Mouse (Mus musculus): Measurements from ENCODE around the gene Rgs3. TPM values are rescaled to one million over a fixed set of nuclear protein-coding genes. Genes with fewer than 3 reads are reported as not detected.

Gene Rgs3
- polyA plus RNA-seq, 1 experiment from 2014 or later: 38.2 TPM

DNA sequence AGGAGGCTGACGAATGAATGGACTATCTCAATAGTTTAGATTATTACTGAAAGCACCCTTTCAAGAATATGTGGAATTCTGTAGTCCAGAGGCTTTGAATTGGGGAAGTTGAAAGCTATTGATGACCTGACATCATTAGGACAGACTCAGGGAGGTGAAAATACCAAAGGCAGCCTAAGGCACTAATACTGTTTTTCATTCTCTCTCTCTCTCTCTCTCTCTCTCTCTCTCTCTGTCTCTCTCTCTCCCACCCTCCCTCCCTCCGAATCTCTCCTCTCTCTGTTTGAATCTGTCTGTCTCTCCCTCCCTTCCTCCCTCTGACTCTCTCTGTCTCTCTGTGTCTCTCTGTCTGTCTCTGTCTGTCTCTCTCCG, 2.0 kb downstream of the Rgs3 start:
- no peaks in the 10 kb centered on the region for H3K27me3 ChIP-seq (ENCODE audit: control insufficient read depth, insufficient read depth, low read length)
- no peak for ATAC-seq (ENCODE audit: insufficient number of reproducible peaks, insufficient read depth, low FRiP score, low read depth)
- H3K4me1 ChIP-seq (ENCODE audit: control insufficient read depth, insufficient read depth, low read length): peaks cover 2% of the 10 kb centered on the region; the same call in 1 of the 2 replicates
- no peaks in the 10 kb centered on the region for H3K36me3 ChIP-seq (ENCODE audit: control insufficient read depth, insufficient read depth, low read length)
- H3K9me3 ChIP-seq (ENCODE audit: control insufficient read depth, low read depth, low read length): no peaks in the 10 kb centered on the region
- H3K9ac ChIP-seq (replicated peaks; ENCODE audit: low read depth, low read length): no peak overlapping the region
- no peak overlapping the region for H3K4me3 ChIP-seq (ENCODE audit: low read depth, low read length)
- H3K4me2 ChIP-seq (replicated peaks; ENCODE audit: low read depth, low read length): no peak overlapping the region
- no peak overlapping the region for H3K27ac ChIP-seq (ENCODE audit: low read length)
- 45% methylated on average over 3 of the region's 3 CpGs for WGBS

DNA sequence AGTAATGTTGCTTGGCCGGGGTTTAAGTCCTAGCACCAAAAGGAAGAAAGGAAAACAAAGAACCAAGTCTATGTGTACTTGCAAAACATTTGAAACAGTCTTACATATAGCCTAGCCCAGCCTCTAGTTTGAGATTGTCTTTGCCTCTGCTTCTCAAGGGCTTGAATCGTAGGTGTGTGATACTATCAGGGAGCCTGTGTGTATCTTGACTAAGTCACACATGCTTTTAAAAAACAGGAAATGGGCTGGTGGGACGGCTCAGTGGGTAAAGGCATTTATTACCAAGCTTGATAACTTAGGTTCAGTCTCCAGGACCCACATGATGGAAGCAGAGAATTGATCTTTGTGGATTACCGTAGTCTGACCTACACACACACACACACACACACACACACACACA, 2.4 kb downstream of the Rgs3 start:
- 68% methylated on average over 4 of the region's 4 CpGs for WGBS
- H3K9me3 ChIP-seq (ENCODE audit: control insufficient read depth, low read depth, low read length): no peaks in the 10 kb centered on the region
- no peak for ATAC-seq (ENCODE audit: insufficient number of reproducible peaks, insufficient read depth, low FRiP score, low read depth)
- peaks cover 4% of the 10 kb centered on the region; the same call in 1 of the 2 replicates for H3K4me1 ChIP-seq (ENCODE audit: control insufficient read depth, insufficient read depth, low read length)
- no peak overlapping the region for H3K4me2 ChIP-seq (replicated peaks; ENCODE audit: low read depth, low read length)
- no peaks in the 10 kb centered on the region for H3K36me3 ChIP-seq (ENCODE audit: control insufficient read depth, insufficient read depth, low read length)
- H3K4me3 ChIP-seq (ENCODE audit: low read depth, low read length): no peak overlapping the region
- H3K9ac ChIP-seq (replicated peaks; ENCODE audit: low read depth, low read length): no peak overlapping the region
- H3K27ac ChIP-seq (ENCODE audit: low read length): no peak overlapping the region
- H3K27me3 ChIP-seq (ENCODE audit: control insufficient read depth, insufficient read depth, low read length): no peaks in the 10 kb centered on the region

DNA sequence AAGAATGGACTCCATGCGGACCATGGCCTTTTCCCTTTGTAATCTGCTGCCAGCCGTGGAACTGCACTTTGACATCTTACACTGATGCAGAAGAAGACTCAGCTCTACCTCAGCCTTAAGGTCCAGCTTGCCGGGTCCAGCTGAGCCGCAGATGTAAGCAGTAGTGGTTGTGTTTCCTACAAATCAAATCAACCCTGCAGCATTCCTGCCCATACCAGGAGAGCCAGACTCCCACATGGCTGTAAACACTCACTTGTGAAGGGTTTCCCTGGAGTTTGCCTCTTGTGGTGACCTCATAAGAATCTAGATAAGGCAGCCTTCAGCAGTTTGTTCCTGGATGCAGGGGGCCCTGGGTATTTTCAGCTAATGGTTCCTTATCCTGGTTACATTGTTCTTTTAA, 6.9 kb downstream of the Rgs3 start:
- H3K9me3 ChIP-seq (ENCODE audit: control insufficient read depth, low read depth, low read length): no peaks in the 10 kb centered on the region
- WGBS: 64% methylated on average over 4 of the region's 4 CpGs
- H3K4me3 ChIP-seq (ENCODE audit: low read depth, low read length): no peak overlapping the region
- H3K4me1 ChIP-seq (ENCODE audit: control insufficient read depth, insufficient read depth, low read length): peaks cover 9% of the 10 kb centered on the region; the same call in 1 of the 2 replicates
- H3K27ac ChIP-seq (ENCODE audit: low read length): no peak overlapping the region
- no peak for ATAC-seq (ENCODE audit: insufficient number of reproducible peaks, insufficient read depth, low FRiP score, low read depth)
- H3K9ac ChIP-seq (replicated peaks; ENCODE audit: low read depth, low read length): no peak overlapping the region
- H3K36me3 ChIP-seq (ENCODE audit: control insufficient read depth, insufficient read depth, low read length): no peaks in the 10 kb centered on the region
- no peak overlapping the region for H3K4me2 ChIP-seq (replicated peaks; ENCODE audit: low read depth, low read length)
- no peaks in the 10 kb centered on the region for H3K27me3 ChIP-seq (ENCODE audit: control insufficient read depth, insufficient read depth, low read length)

DNA sequence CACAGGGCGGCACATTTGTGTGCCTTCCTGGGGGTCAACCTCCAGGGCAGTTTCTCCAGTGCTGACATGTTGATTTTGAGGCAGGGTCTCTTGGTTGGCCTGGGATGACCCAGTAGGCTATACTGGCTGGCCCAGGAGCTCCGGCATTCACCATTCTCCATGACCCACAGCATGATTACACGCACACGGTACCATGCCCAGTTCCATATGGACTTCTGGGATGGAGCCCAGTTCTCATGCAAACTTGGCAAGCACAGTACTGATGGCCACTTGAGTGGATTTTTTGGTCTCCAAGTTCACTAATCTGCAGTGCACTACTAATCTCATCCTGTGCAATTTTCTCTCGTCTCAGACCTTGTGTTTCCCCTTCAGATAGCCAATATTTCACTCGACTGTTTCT, 8.0 kb downstream of the Rgs3 start:
- WGBS: 82% methylated on average over 6 of the region's 6 CpGs
- no peak for ATAC-seq (ENCODE audit: insufficient number of reproducible peaks, insufficient read depth, low FRiP score, low read depth)
- H3K36me3 ChIP-seq (ENCODE audit: control insufficient read depth, insufficient read depth, low read length): no peaks in the 10 kb centered on the region

DNA sequence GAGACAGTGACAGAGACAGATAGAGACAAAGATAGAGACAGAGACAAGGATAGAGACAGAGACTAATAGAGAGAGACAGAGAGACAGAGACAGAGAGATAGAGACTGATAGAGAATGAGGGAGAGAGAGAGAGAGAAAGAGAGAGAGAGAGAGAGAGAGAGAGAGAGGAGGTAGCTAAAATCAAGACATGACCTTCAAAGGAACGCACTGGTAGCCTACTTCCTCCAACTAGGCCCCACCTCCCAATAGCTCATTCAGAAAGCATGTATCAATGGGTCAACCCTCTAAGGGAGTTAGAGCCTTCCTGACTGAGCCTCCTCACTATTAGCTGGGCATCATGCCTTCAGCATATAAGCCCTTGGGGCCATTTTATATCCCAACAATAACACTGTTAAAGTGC, 8.7 kb downstream of the Rgs3 start:
- Histone ChIP-seq H3K4me3 (ENCODE audit: low read depth, low read length) (no peak overlapping the region), H3K36me3 (ENCODE audit: control insufficient read depth, insufficient read depth, low read length) (no peaks in the 10 kb centered on the region), H3K27me3 (ENCODE audit: control insufficient read depth, insufficient read depth, low read length) (no peaks in the 10 kb centered on the region), H3K9ac (replicated peaks; ENCODE audit: low read depth, low read length) (no peak overlapping the region), H3K9me3 (ENCODE audit: control insufficient read depth, low read depth, low read length) (0 out of 2 replicates have a peak, but pooled peaks cover 3% of the 10 kb centered on the region), H3K4me1 (ENCODE audit: control insufficient read depth, insufficient read depth, low read length) (peaks cover 9% of the 10 kb centered on the region; the same call in 1 of the 2 replicates), H3K4me2 (replicated peaks; ENCODE audit: low read depth, low read length) (no peak overlapping the region), H3K27ac (ENCODE audit: low read length) (no peak overlapping the region)
- no peak for ATAC-seq (ENCODE audit: insufficient number of reproducible peaks, insufficient read depth, low FRiP score, low read depth)
- WGBS: 94% methylated on average over 1 of the region's 1 CpGs

More for the DNA sequence above, 8.0 kb downstream of the Rgs3 start:
- Histone ChIP-seq H3K9ac (replicated peaks; ENCODE audit: low read depth, low read length) (no peak overlapping the region), H3K4me3 (ENCODE audit: low read depth, low read length) (no peak overlapping the region), H3K27me3 (ENCODE audit: control insufficient read depth, insufficient read depth, low read length) (no peaks in the 10 kb centered on the region), H3K9me3 (ENCODE audit: control insufficient read depth, low read depth, low read length) (no peaks in the 10 kb centered on the region), H3K4me1 (ENCODE audit: control insufficient read depth, insufficient read depth, low read length) (peaks cover 9% of the 10 kb centered on the region; the same call in 1 of the 2 replicates), H3K27ac (ENCODE audit: low read length) (no peak overlapping the region), H3K4me2 (replicated peaks; ENCODE audit: low read depth, low read length) (no peak overlapping the region)

DNA sequence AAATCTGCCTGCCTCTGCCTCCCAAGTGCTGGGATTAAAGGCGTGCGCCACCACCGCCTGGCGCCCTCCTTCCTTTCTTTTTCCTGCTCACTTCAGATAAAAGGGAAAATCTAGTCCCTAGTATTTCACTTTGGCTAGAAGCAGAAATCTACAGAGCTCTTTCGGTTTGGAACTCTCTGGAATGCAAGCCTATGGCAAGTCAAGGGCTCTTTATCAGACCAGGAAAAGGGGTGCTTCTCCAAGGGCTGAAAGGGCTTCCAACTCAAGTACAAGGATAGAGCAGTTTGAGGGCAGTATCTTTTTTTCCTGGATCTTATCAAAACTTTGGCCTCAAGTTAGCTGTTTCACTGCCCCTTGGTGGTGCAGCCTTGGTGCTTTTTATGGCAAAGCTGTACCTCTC, 10.0 kb downstream of the Rgs3 start:
- WGBS: 90% methylated on average over 5 of the region's 5 CpGs
- H3K36me3 ChIP-seq (ENCODE audit: control insufficient read depth, insufficient read depth, low read length): no peaks in the 10 kb centered on the region
- no peak overlapping the region for H3K9ac ChIP-seq (replicated peaks; ENCODE audit: low read depth, low read length)
- H3K4me2 ChIP-seq (replicated peaks; ENCODE audit: low read depth, low read length): no peak overlapping the region
- H3K27ac ChIP-seq (ENCODE audit: low read length): no peak overlapping the region
- no peak overlapping the region for H3K4me3 ChIP-seq (ENCODE audit: low read depth, low read length)
- no peaks in the 10 kb centered on the region for H3K27me3 ChIP-seq (ENCODE audit: control insufficient read depth, insufficient read depth, low read length)
- H3K9me3 ChIP-seq (ENCODE audit: control insufficient read depth, low read depth, low read length): 0 out of 2 replicates have a peak, but pooled peaks cover 3% of the 10 kb centered on the region
- ATAC-seq (ENCODE audit: insufficient number of reproducible peaks, insufficient read depth, low FRiP score, low read depth): no peak
- H3K4me1 ChIP-seq (ENCODE audit: control insufficient read depth, insufficient read depth, low read length): peaks cover 9% of the 10 kb centered on the region; the same call in 1 of the 2 replicates

DNA sequence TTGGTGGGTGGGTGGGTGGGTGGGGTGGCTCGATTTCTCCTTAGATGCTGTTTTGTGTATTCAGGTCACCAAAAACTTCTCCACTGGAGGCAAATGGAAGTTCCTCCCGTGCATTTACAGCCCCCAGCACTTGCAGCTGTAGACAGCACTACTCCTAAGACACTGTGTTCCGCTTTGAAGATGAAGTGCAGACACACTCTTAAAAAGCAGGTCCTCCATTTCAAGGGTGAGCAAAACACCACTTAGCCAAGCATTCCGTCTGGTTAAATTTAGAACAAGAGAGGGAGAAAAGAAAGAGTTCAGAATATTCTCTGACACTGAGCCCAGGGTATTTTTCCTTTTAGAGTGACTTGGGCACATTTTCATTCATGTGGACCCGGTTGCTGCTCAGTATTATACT, 10.4 kb downstream of the Rgs3 start:
- H3K4me2 ChIP-seq (replicated peaks; ENCODE audit: low read depth, low read length): no peak overlapping the region
- no peaks in the 10 kb centered on the region for H3K27me3 ChIP-seq (ENCODE audit: control insufficient read depth, insufficient read depth, low read length)
- no peaks in the 10 kb centered on the region for H3K36me3 ChIP-seq (ENCODE audit: control insufficient read depth, insufficient read depth, low read length)
- 58% methylated on average over 5 of the region's 5 CpGs for WGBS
- H3K9me3 ChIP-seq (ENCODE audit: control insufficient read depth, low read depth, low read length): 0 out of 2 replicates have a peak, but pooled peaks cover 3% of the 10 kb centered on the region
- no peak for ATAC-seq (ENCODE audit: insufficient number of reproducible peaks, insufficient read depth, low FRiP score, low read depth)
- peaks cover 9% of the 10 kb centered on the region; the same call in 1 of the 2 replicates for H3K4me1 ChIP-seq (ENCODE audit: control insufficient read depth, insufficient read depth, low read length)
- no peak overlapping the region for H3K4me3 ChIP-seq (ENCODE audit: low read depth, low read length)
- H3K27ac ChIP-seq (ENCODE audit: low read length): 0 out of 2 replicates have a peak overlapping the region, but pooled peaks have one; percentile 27
- no peak overlapping the region for H3K9ac ChIP-seq (replicated peaks; ENCODE audit: low read depth, low read length)

DNA sequence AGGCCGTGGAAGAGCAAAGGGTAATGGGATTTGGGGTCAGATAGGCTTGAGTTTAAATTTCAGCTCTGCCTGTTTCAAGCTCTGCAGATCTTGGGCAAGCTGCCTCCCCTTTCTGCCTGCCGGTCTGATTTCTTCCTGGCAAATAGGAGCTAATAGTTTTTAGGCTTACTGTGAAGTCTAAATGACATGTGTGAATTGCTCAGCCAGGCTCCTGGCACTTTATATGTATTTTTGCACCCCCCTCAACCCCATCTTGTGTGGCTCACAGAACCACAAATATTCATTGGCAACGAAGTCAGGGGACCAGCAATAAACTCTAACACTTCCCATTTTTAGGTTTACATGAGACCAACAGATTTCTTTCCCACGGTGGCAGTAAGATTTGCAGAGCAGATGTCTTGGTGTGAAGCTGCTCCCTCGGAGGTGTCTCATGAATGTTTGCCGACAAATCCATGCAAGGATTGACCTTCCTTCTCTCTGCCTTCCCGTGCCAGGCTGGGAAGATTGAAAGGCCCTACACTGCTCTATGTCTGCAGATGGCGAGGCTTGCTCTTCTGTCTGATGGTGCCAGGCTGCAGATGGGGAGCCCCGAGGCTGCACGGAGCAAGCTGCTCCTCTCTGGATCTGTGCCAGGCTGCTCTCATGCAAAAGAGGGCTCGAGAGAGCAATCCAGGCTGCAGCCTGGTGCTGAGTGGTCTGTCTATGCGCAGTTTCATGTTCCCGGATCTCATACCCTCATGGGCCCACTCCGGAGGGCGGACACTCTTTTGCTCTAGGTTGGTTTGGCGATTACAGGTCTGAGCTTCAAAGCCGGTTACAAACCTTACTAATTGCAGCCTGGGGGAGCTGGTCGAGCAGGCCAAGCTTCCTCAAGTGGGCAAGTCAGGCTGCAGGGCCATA, 23.0 kb downstream of the Rgs3 start:
- peak overlapping the region; percentile 66 for H3K4me2 ChIP-seq (replicated peaks; ENCODE audit: low read depth, low read length)
- no peaks in the 10 kb centered on the region for H3K36me3 ChIP-seq (ENCODE audit: control insufficient read depth, insufficient read depth, low read length)
- WGBS: 24% methylated on average over 18 of the region's 18 CpGs
- no peak overlapping the region for H3K27ac ChIP-seq (ENCODE audit: low read length)
- no peaks in the 10 kb centered on the region for H3K9me3 ChIP-seq (ENCODE audit: control insufficient read depth, low read depth, low read length)
- peak overlapping the region; percentile 38 for H3K4me3 ChIP-seq (ENCODE audit: low read depth, low read length)
- ATAC-seq (ENCODE audit: insufficient number of reproducible peaks, insufficient read depth, low FRiP score, low read depth): peak; percentile 64
- H3K9ac ChIP-seq (replicated peaks; ENCODE audit: low read depth, low read length): no peak overlapping the region
- 0 out of 2 replicates have a peak, but pooled peaks cover 4% of the 10 kb centered on the region for H3K27me3 ChIP-seq (ENCODE audit: control insufficient read depth, insufficient read depth, low read length)
- H3K4me1 ChIP-seq (ENCODE audit: control insufficient read depth, insufficient read depth, low read length): peaks cover 16% of the 10 kb centered on the region; the same call in 1 of the 2 replicates

Data from stomach, embryonic 14.5 days (tissue).